Mouse (Mus musculus): ENCODE results near the gene Plekhg1.

- TF ChIP-seq CTCF (IDR thresholded peaks at IDR 0.05) (no peak), EP300 (IDR thresholded peaks at IDR 0.05; ENCODE audit: insufficient read depth, low read depth, low read length) (no peak), POLR2A (IDR thresholded peaks at IDR 0.05; ENCODE audit: insufficient read depth, low read depth, low read length) (no peak)
Measured at GRCm38 (mm10) chr10:3697500-3697899, 42.7 kb upstream of the Plekhg1 start.
